Mouse (Mus musculus) limb, embryonic 13.5 days (tissue): ENCODE results near the gene Tmem63b. TPM values are rescaled to one million over a fixed set of nuclear protein-coding genes. Genes with fewer than 3 reads are reported as not detected.

Source experiments
- ATAC-seq: fragments of 200-750 bp; cut with Nextera tagmentation; 2 replicates; pipeline ENCODE4 v1.8.0; 2017; ENCODE audit warnings: low read depth, moderate number of reproducible peaks, moderate TSS enrichment; ENCODE audit not compliant: low FRiP score
- H3K27ac ChIP-seq: fragments of 300-500 bp; sonication (generic); 2 replicates; pipeline ENCODE4 v1.5.1; 2015; ENCODE audit warnings: inconsistent platforms, mild to moderate bottlenecking, moderate library complexity
- H3K27me3 ChIP-seq: fragments of 300-500 bp; sonication (generic); 2 replicates; pipeline ENCODE4 v1.6.1; 2015; ENCODE audit warnings: mild to moderate bottlenecking, inconsistent platforms
- H3K36me3 ChIP-seq: fragments of 300-500 bp; sonication (generic); 2 replicates; pipeline ENCODE4 v1.6.1; 2015; ENCODE audit warnings: inconsistent platforms, mild to moderate bottlenecking, moderate library complexity
- H3K4me1 ChIP-seq: fragments of 300-500 bp; sonication (generic); 2 replicates; pipeline ENCODE4 v1.6.1; 2015; ENCODE audit warnings: inconsistent platforms
- H3K4me2 ChIP-seq: fragments of 300-500 bp; sonication (generic); replicated peaks from 2 replicates; pipeline ENCODE4 v1.6.1; 2015; ENCODE audit warnings: inconsistent platforms, mild to moderate bottlenecking, moderate library complexity
- H3K4me3 ChIP-seq: fragments of 300-500 bp; sonication (generic); 2 replicates; pipeline ENCODE4 v1.5.1; 2015; ENCODE audit warnings: moderate library complexity, mild to moderate bottlenecking, inconsistent platforms
- H3K9ac ChIP-seq: fragments of 300-500 bp; sonication (generic); 2 replicates; pipeline ENCODE4 v1.6.1; 2015; ENCODE audit warnings: mild to moderate bottlenecking, inconsistent platforms
- H3K9me3 ChIP-seq: fragments of 300-500 bp; sonication (generic); 2 replicates; pipeline ENCODE4 v1.6.1; 2016; ENCODE audit warnings: inconsistent platforms
- WGBS: fragments of 180-500 bp; shearing (Covaris S2); methylation state at CpG from one replicate; pipeline ENCODE4 v1.1.7; 2015; 5-methylcytosine and 5-hydroxymethylcytosine counted together
- polyA plus RNA-seq: library from polyadenylated mRNA; unstranded; fragments of >200 nt; fragmentation: Nextera tagmentation; extraction: Ambion mirVana; gene quantifications from 2 replicates; pipeline ENCODE4 v1.2.1, GENCODE M21; 2015

The Tmem63b gene
- polyA plus RNA-seq, 1 experiment from 2014 or later, result 36.7 TPM

DNA sequence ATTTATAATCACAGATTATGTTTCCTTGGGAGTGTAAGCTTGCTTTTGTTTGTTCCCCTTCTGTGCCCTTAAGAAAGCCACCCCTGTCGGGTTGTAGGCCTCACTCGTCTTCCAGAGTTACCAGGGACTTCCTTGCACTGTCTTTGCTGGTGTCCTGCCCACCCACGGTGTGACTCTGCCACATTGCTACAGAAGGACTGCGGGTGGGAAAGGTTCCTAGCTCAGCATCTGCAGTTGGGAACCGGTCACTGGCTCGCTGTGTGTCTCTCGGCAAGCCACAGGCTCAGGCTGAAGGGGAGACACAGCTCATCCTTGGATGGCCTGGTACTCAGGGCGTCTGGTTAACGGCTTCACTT is 14.5 kb upstream of the Tmem63b start:
- Histone ChIP-seq H3K9ac (no peak overlapping the region), H3K4me2 (no peak overlapping the region)

DNA sequence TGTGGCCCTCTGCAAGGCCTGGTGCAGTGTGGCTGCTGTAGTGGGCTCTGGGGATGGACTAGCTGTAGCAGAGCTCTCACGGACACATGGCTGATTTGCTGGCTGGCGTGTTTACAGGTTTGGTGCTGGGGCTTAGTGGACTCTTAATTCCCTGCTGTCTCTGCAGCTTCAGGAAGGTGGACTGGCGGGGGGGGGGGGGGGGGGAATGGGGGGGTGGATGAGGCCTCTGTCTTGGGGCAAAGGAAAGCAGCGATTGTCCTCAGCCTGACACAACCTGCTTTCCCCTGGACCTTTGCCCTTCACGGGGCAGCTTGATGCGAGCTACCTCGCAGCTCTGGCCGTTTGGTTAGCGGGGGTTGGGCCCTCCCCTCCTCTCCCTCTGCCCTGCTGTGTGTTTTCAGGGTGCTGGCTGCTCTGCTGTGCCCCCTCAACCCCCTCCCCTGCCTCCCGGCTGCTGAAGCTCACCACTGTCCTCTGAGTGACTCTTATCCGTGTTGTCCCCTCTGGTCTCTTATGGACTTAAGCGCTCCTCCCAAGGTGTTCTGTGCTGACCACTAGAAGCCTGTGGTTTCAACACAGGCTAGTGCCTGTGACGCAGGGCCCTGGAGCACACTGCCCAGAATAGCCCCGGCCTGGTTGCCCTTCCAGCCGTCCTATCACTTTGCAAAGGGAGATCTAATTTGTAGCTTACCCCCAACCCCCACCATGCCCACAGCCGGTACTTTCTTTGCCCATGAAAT is 14.0 kb upstream of the Tmem63b start:
- Histone ChIP-seq H3K9ac (no peak overlapping the region), H3K4me3 (no peak overlapping the region), H3K9me3 (no peaks in the 10 kb centered on the region)

More for the DNA sequence above, 14.5 kb upstream of the Tmem63b start:
- Histone ChIP-seq H3K4me3 (no peak overlapping the region), H3K36me3 (peaks cover 24% of the 10 kb centered on the region), H3K27ac (no peak overlapping the region), H3K9me3 (no peaks in the 10 kb centered on the region), H3K4me1 (peaks cover 10% of the 10 kb centered on the region), H3K27me3 (no peaks in the 10 kb centered on the region)
- WGBS, result 67% methylated on average over 9 of the region's 9 CpGs
- ATAC-seq, result no peak

DNA sequence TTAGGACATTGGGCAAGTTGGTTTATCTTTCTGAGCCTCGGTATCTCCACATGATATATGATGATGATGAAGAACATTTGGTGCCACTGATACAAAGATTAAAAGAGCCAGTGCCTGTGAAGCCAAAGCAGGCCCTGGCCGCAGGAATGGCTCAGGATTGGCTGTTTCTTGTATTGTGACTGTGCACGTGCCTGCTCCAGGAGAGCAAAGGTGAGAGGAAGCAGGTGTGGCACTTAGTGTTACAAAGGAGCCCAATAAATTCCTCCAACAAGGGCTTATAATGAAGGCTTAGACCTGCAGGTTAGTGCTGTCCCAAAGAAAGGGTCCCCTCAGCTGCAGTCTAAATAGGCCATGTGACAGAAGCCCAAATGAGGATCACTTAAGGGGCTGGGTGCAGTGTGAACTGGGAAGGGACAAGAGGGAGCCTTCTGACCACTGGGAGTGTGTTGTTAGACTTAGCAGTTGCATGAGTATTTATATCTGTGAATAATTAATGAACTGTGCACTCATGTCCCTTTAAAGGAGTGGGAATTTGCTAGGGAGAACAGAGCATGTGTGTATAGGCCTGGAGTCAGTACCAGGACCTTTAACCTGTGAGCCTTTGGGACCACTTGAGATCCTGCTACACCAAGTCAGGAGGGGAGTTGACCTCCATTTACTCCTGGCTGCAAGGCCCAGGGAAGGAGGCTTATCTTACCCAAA is 12.5 kb upstream of the Tmem63b start:
- peaks cover 25% of the 10 kb centered on the region for H3K36me3 ChIP-seq
- H3K4me1 ChIP-seq, result peaks cover 10% of the 10 kb centered on the region
- ATAC-seq, result no peak
- H3K27ac ChIP-seq, result no peak overlapping the region
- no peaks in the 10 kb centered on the region for H3K27me3 ChIP-seq
- H3K9ac ChIP-seq, result no peak overlapping the region
- H3K4me2 ChIP-seq, result no peak overlapping the region
- WGBS, result 80% methylated on average over 3 of the region's 3 CpGs
- H3K9me3 ChIP-seq, result no peaks in the 10 kb centered on the region
- H3K4me3 ChIP-seq, result no peak overlapping the region

More for the DNA sequence above, 14.0 kb upstream of the Tmem63b start:
- 48% methylated on average over 9 of the region's 16 CpGs for WGBS
- Histone ChIP-seq H3K4me2 (no peak overlapping the region), H3K27me3 (no peaks in the 10 kb centered on the region), H3K27ac (no peak overlapping the region), H3K4me1 (peaks cover 10% of the 10 kb centered on the region), H3K36me3 (peaks cover 25% of the 10 kb centered on the region)
- ATAC-seq, result no peak

DNA sequence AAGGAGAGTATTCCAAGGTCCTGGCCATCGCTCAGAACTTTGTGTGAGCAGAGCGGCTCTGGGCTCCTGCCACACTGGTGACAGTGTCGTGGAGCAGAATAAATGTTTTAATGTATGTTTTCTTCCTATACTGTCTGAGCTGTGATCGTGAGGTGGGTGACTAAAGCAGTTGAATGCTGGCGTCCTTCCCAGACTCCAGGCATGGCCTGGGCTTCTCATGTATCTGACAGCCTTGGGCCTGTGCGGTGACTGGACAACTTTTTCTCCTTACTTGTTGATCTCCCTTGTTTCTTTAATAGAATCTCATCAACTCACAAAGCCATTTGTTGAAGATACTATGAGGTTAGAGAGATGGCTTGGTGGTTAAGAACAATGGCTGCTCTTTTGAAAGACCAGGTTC is 11.7 kb upstream of the Tmem63b start:
- Histone ChIP-seq H3K9me3 (no peaks in the 10 kb centered on the region), H3K4me2 (no peak overlapping the region), H3K27ac (no peak overlapping the region), H3K4me1 (peaks cover 10% of the 10 kb centered on the region), H3K9ac (no peak overlapping the region), H3K4me3 (no peak overlapping the region), H3K27me3 (no peaks in the 10 kb centered on the region), H3K36me3 (peaks cover 25% of the 10 kb centered on the region)
- no peak for ATAC-seq
- WGBS, result 86% methylated on average over 6 of the region's 6 CpGs

DNA sequence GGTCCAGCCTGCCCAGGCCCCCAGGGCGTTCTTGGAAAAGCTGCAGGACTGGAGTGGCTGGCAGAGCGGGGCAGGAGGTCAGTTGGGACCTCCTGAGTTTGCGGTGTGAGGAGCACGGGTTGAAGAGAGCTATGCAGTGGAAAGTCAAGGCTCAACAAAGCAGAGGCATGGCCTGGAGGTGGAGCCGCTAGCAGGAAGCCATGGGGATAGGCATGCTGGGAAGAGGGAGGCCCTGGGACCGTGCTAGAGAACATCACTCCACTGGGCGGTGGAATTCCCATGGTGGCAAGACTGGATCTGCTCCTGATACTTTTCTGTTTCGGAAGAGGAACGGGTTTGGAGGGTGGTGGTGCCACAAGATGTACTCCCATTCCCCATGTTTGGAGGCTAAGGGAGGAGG is 10.3 kb upstream of the Tmem63b start:
- Histone ChIP-seq H3K9me3 (no peaks in the 10 kb centered on the region), H3K27me3 (no peaks in the 10 kb centered on the region), H3K4me1 (peaks cover 16% of the 10 kb centered on the region), H3K4me2 (no peak overlapping the region), H3K36me3 (peaks cover 25% of the 10 kb centered on the region), H3K9ac (no peak overlapping the region), H3K27ac (no peak overlapping the region), H3K4me3 (no peak overlapping the region)
- ATAC-seq, result no peak
- 90% methylated on average over 9 of the region's 9 CpGs for WGBS

DNA sequence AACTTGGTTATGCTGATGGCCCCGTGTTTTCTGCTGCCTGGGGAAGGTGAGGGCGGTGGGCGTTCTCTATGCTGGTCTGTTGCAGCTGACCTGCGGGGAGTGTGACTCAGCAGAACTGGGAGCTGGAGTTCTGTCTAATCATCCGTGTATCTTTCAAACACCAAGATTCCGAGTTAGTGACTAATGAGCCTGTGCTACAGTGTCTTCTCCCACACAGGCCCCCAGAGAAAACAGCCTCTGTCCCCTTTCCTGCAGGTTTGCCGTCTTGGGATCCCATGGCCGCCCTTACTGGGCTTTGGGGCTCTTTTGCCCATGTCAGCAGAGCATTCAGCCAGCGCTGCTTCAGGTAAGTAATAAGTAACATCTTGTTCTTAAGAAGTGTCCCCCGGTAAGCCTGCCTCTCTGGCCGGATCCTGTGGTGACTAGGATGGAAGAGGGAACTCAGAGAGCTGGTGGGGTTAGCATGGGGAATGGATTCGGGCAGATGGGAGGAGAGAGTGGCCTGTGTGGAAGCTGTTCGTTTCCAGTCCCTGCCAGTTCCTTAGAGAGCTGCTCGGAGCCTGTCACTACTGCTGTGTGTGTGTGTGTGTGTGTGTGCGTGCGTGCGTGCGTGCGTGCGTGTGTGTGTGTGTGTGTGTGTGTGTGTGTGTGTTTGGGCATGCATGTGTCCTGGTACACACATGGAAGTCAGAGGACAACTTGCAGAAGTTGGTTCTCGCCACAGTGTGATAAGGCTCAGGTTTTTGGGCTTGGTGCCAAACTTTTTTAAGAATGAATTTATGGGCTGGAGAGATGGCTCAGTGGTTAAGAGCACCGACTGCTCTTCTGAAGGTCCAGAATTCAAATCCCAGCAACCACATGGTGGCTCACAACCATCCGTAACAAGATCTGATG is 8.8 kb upstream of the Tmem63b start:
- no peaks in the 10 kb centered on the region for H3K27me3 ChIP-seq
- no peaks in the 10 kb centered on the region for H3K9me3 ChIP-seq
- ATAC-seq, result no peak
- H3K4me3 ChIP-seq, result no peak overlapping the region
- no peak overlapping the region for H3K27ac ChIP-seq
- no peak overlapping the region for H3K9ac ChIP-seq
- no peak overlapping the region for H3K4me2 ChIP-seq
- 74% methylated on average over 23 of the region's 23 CpGs for WGBS
- H3K4me1 ChIP-seq, result peaks cover 10% of the 10 kb centered on the region; the same call in 1 of the 2 replicates
- H3K36me3 ChIP-seq, result peaks cover 25% of the 10 kb centered on the region

DNA sequence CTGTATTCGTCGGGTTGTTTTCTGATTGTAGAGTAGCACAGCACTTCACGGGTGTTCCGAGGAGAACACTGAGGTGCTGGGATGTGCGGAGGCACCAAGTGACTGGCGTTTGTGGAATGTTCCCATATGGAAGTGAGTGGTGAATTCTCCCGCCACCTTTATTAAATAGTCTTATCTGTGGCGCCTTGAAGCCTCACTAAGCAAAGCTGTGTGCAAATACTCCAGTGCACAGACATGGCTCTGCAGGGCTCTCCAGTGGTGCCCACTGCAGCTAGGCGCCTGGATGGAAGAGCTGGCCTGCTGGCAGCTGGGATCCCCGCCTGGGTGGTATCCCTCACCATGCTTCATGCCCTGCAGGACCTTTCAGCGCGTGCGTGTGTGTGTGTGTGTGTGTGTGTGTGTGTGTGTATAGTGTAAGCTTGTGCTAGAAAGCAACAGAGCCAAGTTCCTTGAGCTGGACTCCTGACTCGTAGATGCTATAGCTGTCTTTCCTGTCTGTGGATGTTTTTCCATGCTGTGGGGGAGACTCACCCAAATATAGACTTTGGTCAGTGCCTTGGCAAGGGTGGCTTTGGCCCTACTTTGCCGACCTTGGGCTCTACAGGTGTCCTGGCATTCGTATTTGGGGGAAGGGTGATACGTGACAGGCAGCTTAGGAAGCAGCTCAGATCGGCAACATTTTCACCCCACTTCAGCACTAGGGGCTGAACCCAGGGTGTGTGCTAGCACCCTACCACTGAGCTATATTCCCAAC is 7.3 kb upstream of the Tmem63b start:
- 82% methylated on average over 18 of the region's 18 CpGs for WGBS
- Histone ChIP-seq H3K9ac (no peak overlapping the region), H3K27ac (no peak overlapping the region), H3K27me3 (no peaks in the 10 kb centered on the region), H3K9me3 (no peaks in the 10 kb centered on the region), H3K4me3 (no peak overlapping the region), H3K4me1 (0 out of 2 replicates have a peak, but pooled peaks cover 6% of the 10 kb centered on the region), H3K4me2 (no peak overlapping the region), H3K36me3 (peaks cover 23% of the 10 kb centered on the region)
- no peak for ATAC-seq

DNA sequence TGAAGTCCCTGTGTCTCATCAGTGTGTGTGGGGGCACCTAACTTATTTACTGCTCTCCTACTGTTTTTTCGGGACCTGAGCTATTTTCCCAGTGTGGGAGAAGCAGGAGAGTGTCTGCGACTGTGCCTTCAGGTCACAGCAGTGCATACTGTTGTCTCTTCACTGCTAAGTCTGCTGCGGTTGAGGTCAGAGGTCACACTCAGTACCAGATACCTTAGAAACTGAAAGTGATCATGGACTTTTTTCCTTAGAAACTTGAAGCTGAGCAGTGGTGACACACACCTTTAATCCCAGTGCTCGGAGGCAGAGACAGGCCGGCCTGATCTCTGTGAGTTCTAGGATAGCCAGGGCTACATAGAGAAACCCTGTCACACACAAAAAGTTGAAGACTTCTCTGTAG is 5.5 kb upstream of the Tmem63b start:
- H3K4me2 ChIP-seq, result no peak overlapping the region
- H3K27ac ChIP-seq, result no peak overlapping the region
- peaks cover 14% of the 10 kb centered on the region for H3K4me1 ChIP-seq
- WGBS, result 75% methylated on average over 5 of the region's 5 CpGs
- H3K4me3 ChIP-seq, result no peak overlapping the region
- no peaks in the 10 kb centered on the region for H3K27me3 ChIP-seq
- peaks cover 11% of the 10 kb centered on the region for H3K36me3 ChIP-seq
- no peaks in the 10 kb centered on the region for H3K9me3 ChIP-seq
- no peak overlapping the region for H3K9ac ChIP-seq
- no peak for ATAC-seq

DNA sequence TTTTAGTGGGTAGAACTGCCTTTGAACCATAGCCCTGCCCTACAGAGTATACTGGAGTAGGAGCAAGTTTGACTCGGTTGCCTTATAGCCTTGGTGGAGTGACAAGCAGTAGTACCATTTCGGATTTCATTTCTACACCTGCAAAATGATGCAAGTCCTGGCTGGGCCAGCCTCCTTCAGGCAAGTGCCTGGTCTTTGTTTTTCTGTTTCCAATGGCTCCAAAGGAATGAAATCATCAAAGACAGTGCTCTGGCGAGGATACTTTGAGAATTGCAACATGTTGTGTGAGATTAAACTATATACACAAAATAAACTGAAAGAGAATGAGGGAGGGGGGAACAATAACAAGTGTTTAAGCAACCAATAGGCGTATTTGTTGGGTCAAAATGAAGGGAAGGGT is 3.3 kb upstream of the Tmem63b start:
- H3K4me2 ChIP-seq, result no peak overlapping the region
- no peaks in the 10 kb centered on the region for H3K36me3 ChIP-seq
- H3K9me3 ChIP-seq, result no peaks in the 10 kb centered on the region
- H3K4me3 ChIP-seq, result no peak overlapping the region
- no peak for ATAC-seq
- H3K4me1 ChIP-seq, result peaks cover 18% of the 10 kb centered on the region
- H3K27ac ChIP-seq, result no peak overlapping the region
- H3K9ac ChIP-seq, result no peak overlapping the region
- no peaks in the 10 kb centered on the region for H3K27me3 ChIP-seq
- WGBS, result 90% methylated on average over 4 of the region's 4 CpGs

DNA sequence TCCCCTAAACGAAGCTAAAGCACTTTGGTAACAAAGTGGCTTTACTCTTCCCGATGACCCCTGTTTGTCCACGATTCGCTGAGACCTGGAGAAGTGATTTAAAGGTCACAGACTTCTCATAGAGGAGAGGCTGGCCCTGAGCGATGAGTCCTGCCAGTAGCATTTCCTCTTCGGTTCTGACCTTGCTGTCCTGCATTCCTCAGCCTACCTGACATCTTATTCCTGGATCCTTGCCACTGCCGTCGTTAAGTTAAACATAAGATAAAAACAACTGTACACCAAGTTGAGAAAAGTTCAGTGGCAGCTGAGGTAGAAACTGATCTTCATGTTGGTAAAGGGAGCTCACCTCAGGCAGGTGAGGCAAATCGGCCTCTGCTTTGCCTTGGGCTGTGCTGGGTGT is 2.4 kb upstream of the Tmem63b start:
- H3K9me3 ChIP-seq, result no peaks in the 10 kb centered on the region
- no peaks in the 10 kb centered on the region for H3K27me3 ChIP-seq
- no peak overlapping the region for H3K4me2 ChIP-seq
- 89% methylated on average over 9 of the region's 9 CpGs for WGBS
- ATAC-seq, result no peak
- no peaks in the 10 kb centered on the region for H3K36me3 ChIP-seq
- H3K27ac ChIP-seq, result no peak overlapping the region
- peaks cover 27% of the 10 kb centered on the region for H3K4me1 ChIP-seq
- H3K9ac ChIP-seq, result no peak overlapping the region
- no peak overlapping the region for H3K4me3 ChIP-seq

DNA sequence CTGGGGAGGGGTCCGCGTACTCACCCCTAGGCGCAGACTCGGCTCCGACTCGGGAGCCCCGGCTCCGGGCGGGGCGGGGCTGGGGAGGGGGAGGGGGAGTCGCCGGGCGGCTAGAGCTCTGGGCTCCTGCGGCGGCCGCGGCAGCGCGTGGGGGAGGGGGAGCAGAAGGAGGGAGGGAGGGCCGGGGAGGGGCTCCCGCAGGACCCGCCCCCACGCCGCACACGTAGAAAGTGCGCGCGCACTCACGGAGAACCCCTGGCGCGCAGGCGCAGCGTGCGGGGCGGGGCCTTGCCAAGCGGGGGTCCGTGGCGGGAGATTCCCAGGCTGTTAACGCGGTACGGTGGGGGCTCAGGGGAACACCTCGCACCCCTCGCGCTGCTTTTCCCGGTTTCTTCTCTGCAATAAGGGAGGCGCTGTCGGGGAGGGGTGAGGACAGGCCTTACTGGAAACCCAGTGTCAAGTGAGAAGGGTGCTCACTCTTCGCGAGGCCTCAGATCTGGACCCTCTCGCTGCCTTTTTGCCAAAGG is 549 bp downstream of the Tmem63b start, which contains the start of gene Mrpl14:
Gene Mrpl14, plus strand, starts transcription at position 230 of the 527 bp plus-strand sequence.
- Histone ChIP-seq H3K27ac (peak within 1 kb of the TSS; percentile 84), H3K27me3 (no peaks in the 10 kb centered on the region), H3K4me1 (peaks cover 23% of the 10 kb centered on the region), H3K4me3 (peak within 1 kb of the TSS; percentile 87), H3K4me2 (peak within 1 kb of the TSS; percentile 72), H3K9me3 (no peaks in the 10 kb centered on the region), H3K36me3 (no peaks in the 10 kb centered on the region), H3K9ac (peak within 1 kb of the TSS; percentile 90)
- ATAC-seq, result peak; percentile 90
- under 1% methylated on average over 35 of the region's 50 CpGs for WGBS
